Mouse (Mus musculus) heart, postnatal 4 days (tissue): ENCODE data around the gene Midn. TPM values are rescaled to one million over a fixed set of nuclear protein-coding genes. Genes with fewer than 3 reads are reported as not detected.

ENCODE experiments used
- DNase-seq: peaks from one replicate; pipeline ENCODE4 v3.0.0; 2021
- total RNA-seq, 2 experiments: library from RNA; stranded (reverse); gene quantifications; 2 replicates each; pipeline ENCODE4 v1.2.3; 2021

Gene Midn
- total RNA-seq, 2 experiments from 2014 or later = 145 to 163 TPM

GRCm38 (mm10) chr10:80196778-80197581 lies 48.9 kb downstream of the Midn start:
- no peak for DNase-seq

GRCm38 (mm10) chr10:80199440-80200008 lies 51.5 kb downstream of the Midn start:
- peak; percentile 90 for DNase-seq

- no peak for DNase-seq
Observed at GRCm38 (mm10) chr10:80200485-80200884, 52.4 kb downstream of the Midn start.

- DNase-seq = no peak
Observed at GRCm38 (mm10) chr10:80204055-80204454, 56.0 kb downstream of the Midn start.

GRCm38 (mm10) chr10:80207201-80207600 lies 59.1 kb downstream of the Midn start:
- DNase-seq = no peak

GRCm38 (mm10) chr10:80207676-80208075 lies 59.6 kb downstream of the Midn start:
- no peak for DNase-seq

Other genes with a start within 250 kb of the Midn start
- 10 to 100 TPM; 67.1 to 68.2 TPM for gene Med16, start 239.3 kb upstream of the Midn start, total RNA-seq
- gene Gm26602, start 237.4 kb upstream of the Midn start, total RNA-seq = not detected
- gene Kiss1r, start 231.3 kb upstream of the Midn start, total RNA-seq = under 1 TPM; 0.25 to 0.33 TPM
- 100 to 1,000 TPM in 1 of 2 experiments, 10 to 100 TPM in 1; 91.0 to 100 TPM for gene R3hdm4, start 227.1 kb upstream of the Midn start, total RNA-seq
- 1 to 10 TPM; 4.2 to 4.3 TPM for gene Arid3a, start 221.2 kb upstream of the Midn start, total RNA-seq
- gene Wdr18, start 188.1 kb upstream of the Midn start, total RNA-seq = 10 to 100 TPM; 25.5 to 28.5 TPM
- gene Grin3b, start 177.6 kb upstream of the Midn start, total RNA-seq = under 1 TPM in 1 of 2 experiments, not detected in 1; 0.21 TPM
- gene Tmem259, start 163.9 kb upstream of the Midn start, total RNA-seq = 100 to 1,000 TPM; 117 to 120 TPM
- gene Cnn2, start 159.7 kb upstream of the Midn start, total RNA-seq = 100 to 1,000 TPM; 109 to 113 TPM
- 1 to 10 TPM; 6.9 to 8.1 TPM for gene Abca7, start 151.8 kb upstream of the Midn start, total RNA-seq
- 1 to 10 TPM; 4.0 to 4.1 TPM for gene Arhgap45, start 131.6 kb upstream of the Midn start, total RNA-seq
- 10 to 100 TPM; 66.6 to 70.7 TPM for gene Polr2e, start 108.5 kb upstream of the Midn start, total RNA-seq
- gene Gpx4, start 101.1 kb upstream of the Midn start, total RNA-seq = 100 to 1,000 TPM; 450 to 489 TPM
- gene Sbno2, start 42.7 kb upstream of the Midn start, total RNA-seq = 10 to 100 TPM; 19.0 to 19.4 TPM
- 10 to 100 TPM; 98.7 to 99.9 TPM for gene Stk11, start 32.5 kb upstream of the Midn start, total RNA-seq
- gene Atp5d, start 9.6 kb upstream of the Midn start, total RNA-seq = 1,000 to 10,000 TPM in 1 of 2 experiments, 100 to 1,000 TPM in 1; 966 to 1,003 TPM
- 1 to 10 TPM; 3.7 to 5.1 TPM for gene Cbarp, start 7.4 kb upstream of the Midn start, total RNA-seq
- 100 to 1,000 TPM; 163 to 193 TPM for gene Cirbp, start 17.7 kb downstream of the Midn start, total RNA-seq
- gene 1600002K03Rik, start 24.7 kb downstream of the Midn start, total RNA-seq = 1 to 10 TPM; 1.9 to 4.9 TPM
- gene Efna2, start 31.2 kb downstream of the Midn start, total RNA-seq = 1 to 10 TPM; 2.8 to 2.9 TPM
- 10 to 100 TPM; 22.8 to 26.7 TPM for gene Mum1, start 78.2 kb downstream of the Midn start, total RNA-seq
- 100 to 1,000 TPM; 480 to 520 TPM for gene Ndufs7, start 100.8 kb downstream of the Midn start, total RNA-seq
- 10 to 100 TPM; 18.5 to 23.4 TPM for gene Gamt, start 112.7 kb downstream of the Midn start, total RNA-seq
- gene Dazap1, start 113.2 kb downstream of the Midn start, total RNA-seq = 100 to 1,000 TPM; 131 to 140 TPM
- 1,000 to 10,000 TPM in 1 of 2 experiments, 100 to 1,000 TPM in 1; 949 to 1,003 TPM for gene Rps15, start 144.2 kb downstream of the Midn start, total RNA-seq
- 1 to 10 TPM; 6.0 to 6.2 TPM for gene Apc2, start 147.7 kb downstream of the Midn start, total RNA-seq
- 10 to 100 TPM; 16.9 TPM for gene 2310011J03Rik, start 172.3 kb downstream of the Midn start, total RNA-seq
- 1 to 10 TPM; 1.3 to 2.0 TPM for gene Pcsk4, start 181.2 kb downstream of the Midn start, total RNA-seq
- gene Reep6, start 181.7 kb downstream of the Midn start, total RNA-seq = 1 to 10 TPM; 1.6 to 1.8 TPM
- gene Adamtsl5, start 200.1 kb downstream of the Midn start, total RNA-seq = 10 to 100 TPM; 32.8 to 34.2 TPM
- gene Plk5, start 208.2 kb downstream of the Midn start, total RNA-seq = not detected
- 10 to 100 TPM; 20.2 to 22.2 TPM for gene Mex3d, start 239.4 kb downstream of the Midn start, total RNA-seq